Mouse (Mus musculus) testis, adult 2 months (tissue): ENCODE data around the gene Scarb2. TPM values are rescaled to one million over a fixed set of nuclear protein-coding genes. Genes with fewer than 3 reads are reported as not detected.

Source experiments
- H3K27ac ChIP-seq: fragments of 200-500 bp; 2 replicates; pipeline ENCODE4 v1.5.1; 2012; ENCODE audit warnings: low read depth, low read length; ENCODE audit not compliant: control insufficient read depth, insufficient read depth
- H3K27me3 ChIP-seq: fragments of 200-500 bp; 2 replicates; pipeline ENCODE4 v1.6.1; 2012; ENCODE audit warnings: mild to moderate bottlenecking, low read length, moderate library complexity; ENCODE audit not compliant: control insufficient read depth, insufficient read depth
- H3K36me3 ChIP-seq: fragments of 200-500 bp; 2 replicates; pipeline ENCODE4 v1.6.1; 2012; ENCODE audit warnings: mild to moderate bottlenecking, low read length; ENCODE audit not compliant: control insufficient read depth, insufficient read depth
- H3K4me1 ChIP-seq: fragments of 200-500 bp; 2 replicates; pipeline ENCODE4 v1.6.1; 2012; ENCODE audit warnings: low read length; ENCODE audit not compliant: control insufficient read depth, insufficient read depth
- H3K4me3 ChIP-seq: fragments of 200-500 bp; 2 replicates; pipeline ENCODE4 v1.5.1; 2012; ENCODE audit warnings: low read depth, mild to moderate bottlenecking, low read length, moderate library complexity, mixed read lengths; ENCODE audit not compliant: control insufficient read depth
- CTCF ChIP-seq: fragments of 200-500 bp; IDR thresholded peaks from 2 replicates; pipeline ENCODE4 v1.5.1; 2012; ENCODE audit warnings: low read depth, mild to moderate bottlenecking, inconsistent platforms, low read length, moderate library complexity; ENCODE audit not compliant: control insufficient read depth, insufficient read depth, insufficient replicate concordance
- POLR2A ChIP-seq: fragments of 200-500 bp; IDR thresholded peaks from 2 replicates; pipeline ENCODE4 v1.6.1; 2012; ENCODE audit warnings: low read depth, mild to moderate bottlenecking, inconsistent platforms, low read length, moderate library complexity; ENCODE audit not compliant: control insufficient read depth
- polyA plus RNA-seq: library from polyadenylated mRNA; depleted of rRNA; stranded (reverse); fragments of >200 nt; gene quantifications from 2 replicates; pipeline ENCODE4 v1.2.3, GENCODE M21; 2012

Scarb2 gene
- polyA plus RNA-seq, 1 experiment = 4.3 TPM

DNA sequence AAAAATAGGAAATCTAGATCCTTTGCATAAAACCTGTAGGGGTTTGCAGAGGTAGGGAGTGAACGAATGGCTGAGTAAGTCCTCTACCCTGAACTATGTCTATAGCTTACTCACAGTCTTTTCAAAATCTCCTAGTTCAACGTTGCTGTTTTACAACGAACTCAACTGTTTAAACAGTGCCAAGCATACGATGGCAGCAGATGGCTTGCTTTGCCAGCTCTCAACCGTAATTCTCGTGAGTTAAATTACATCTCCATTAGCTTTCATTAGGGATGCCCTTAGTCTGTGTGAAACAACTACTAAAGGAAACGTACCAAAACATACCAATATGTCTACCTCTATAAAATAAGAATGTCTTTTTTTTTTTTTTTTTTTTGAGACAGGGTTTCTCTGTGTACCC is 75.0 kb downstream of the Scarb2 start:
- no peak overlapping the region for H3K4me3 ChIP-seq
- no peaks in the 10 kb centered on the region for H3K4me1 ChIP-seq
- H3K27ac ChIP-seq = no peak overlapping the region
- TF ChIP-seq CTCF (no peak), POLR2A (no peak)
- H3K36me3 ChIP-seq = peaks cover 1% of the 10 kb centered on the region; the same call in 1 of the 2 replicates
- no peaks in the 10 kb centered on the region for H3K27me3 ChIP-seq

DNA sequence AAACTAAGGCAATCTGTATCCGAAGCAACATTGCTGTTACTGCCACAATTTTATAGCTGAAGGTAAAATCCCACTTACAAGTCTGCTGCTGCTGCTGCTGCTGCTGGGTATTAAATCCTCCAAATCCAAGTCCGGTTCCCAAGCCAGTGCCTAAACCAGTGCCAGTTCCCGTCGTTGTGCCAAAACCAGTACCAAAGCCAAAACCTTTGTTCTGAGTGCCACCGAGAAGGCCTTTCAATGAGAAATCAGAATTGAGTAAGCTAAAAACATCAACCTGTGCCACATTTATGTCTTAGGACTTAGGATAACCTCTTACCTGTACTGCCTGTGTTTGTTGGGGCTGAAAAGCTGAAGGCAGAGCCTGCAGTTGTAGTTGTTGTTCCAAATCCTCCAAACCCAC is 75.9 kb downstream of the Scarb2 start:
- no peak for TF ChIP-seq POLR2A
- no peak for TF ChIP-seq CTCF
- no peaks in the 10 kb centered on the region for H3K4me1 ChIP-seq
- no peak overlapping the region for H3K4me3 ChIP-seq
- no peaks in the 10 kb centered on the region for H3K27me3 ChIP-seq
- no peak overlapping the region for H3K27ac ChIP-seq
- peaks cover 1% of the 10 kb centered on the region; the same call in 1 of the 2 replicates for H3K36me3 ChIP-seq

DNA sequence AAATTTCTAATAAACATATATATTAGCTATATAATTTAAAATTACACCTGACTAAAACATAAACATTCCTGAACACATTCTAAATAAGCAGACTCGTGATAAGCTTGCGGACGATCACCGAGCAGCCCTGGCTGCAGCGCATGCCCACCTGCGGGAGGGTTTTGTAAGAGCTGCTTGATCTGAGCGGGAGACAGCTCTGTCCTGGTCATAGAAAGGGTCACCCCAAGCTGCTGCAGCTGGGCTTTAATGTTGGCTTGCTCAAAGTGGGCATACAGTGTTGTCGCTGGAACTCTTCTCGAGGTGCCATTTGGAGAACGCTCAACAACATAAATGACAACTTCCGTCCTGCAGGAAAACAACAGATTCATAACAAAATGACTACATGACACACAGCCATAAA is 82.5 kb downstream of the Scarb2 start:
- Histone ChIP-seq H3K4me1 (no peaks in the 10 kb centered on the region), H3K36me3 (peaks cover 1% of the 10 kb centered on the region; the same call in 1 of the 2 replicates), H3K4me3 (no peak overlapping the region), H3K27me3 (no peaks in the 10 kb centered on the region), H3K27ac (no peak overlapping the region)
- TF ChIP-seq POLR2A (no peak), CTCF (no peak)

DNA sequence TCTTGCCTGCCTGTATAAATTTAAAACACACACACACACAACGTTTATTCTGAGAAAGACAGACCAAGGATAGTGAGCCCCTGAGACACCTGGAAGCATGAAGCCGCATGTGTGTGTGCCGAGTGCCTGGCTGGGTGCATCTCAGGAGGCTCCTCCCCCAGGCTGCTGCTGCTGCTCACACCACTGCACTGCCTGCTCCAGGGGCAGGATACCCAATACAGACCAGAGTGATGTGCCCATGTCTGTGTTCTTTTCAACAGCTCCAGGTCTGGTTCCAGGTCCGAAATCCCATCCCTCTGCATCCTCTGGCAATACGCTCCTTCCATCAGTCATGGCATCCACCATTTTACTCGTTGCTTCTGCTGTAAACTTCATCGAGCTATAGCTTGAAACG is 92.7 kb downstream of the Scarb2 start:
- H3K36me3 ChIP-seq = no peaks in the 10 kb centered on the region; the same call in 1 of the 2 replicates
- H3K4me1 ChIP-seq = no peaks in the 10 kb centered on the region
- no peak overlapping the region for H3K4me3 ChIP-seq
- TF ChIP-seq POLR2A (no peak), CTCF (no peak)
- no peaks in the 10 kb centered on the region for H3K27me3 ChIP-seq
- H3K27ac ChIP-seq = no peak overlapping the region

DNA sequence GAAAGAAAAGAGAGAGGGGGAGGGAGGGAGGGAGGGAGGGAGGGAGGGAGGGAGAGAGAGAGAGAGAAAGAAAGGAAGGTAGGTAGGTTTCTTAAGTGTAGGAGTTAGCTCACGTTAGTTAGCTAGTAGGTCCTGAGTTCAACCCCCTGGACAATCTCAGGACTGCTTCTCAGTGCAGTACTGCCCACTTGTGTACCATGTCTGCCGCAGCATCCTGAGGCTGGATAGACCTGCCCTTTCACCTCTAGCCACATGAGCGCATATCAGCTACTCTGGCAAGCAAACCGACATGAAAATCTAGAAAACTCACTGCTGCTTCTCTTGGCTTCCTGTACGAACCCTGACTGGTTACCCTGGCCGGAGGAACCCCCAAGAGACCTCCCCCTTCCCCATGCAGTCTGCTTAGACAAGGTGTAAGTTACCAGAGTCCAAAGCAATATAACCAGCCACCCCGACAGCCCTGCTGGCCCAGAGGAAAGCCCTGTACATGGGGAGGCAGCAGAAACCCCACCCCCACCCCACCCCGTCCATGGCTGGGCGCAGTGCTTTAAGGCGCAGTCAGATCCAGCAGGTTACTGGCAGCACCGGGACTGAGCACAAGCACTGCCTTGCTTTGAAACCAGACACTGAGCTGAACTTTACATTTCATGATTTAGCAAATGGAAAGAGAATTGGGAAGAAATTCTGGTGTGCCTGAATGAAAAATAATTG is 93.2 kb downstream of the Scarb2 start:
- no peaks in the 10 kb centered on the region; the same call in 1 of the 2 replicates for H3K36me3 ChIP-seq
- no peak for TF ChIP-seq CTCF
- TF ChIP-seq POLR2A = no peak
- H3K4me1 ChIP-seq = no peaks in the 10 kb centered on the region
- H3K27me3 ChIP-seq = no peaks in the 10 kb centered on the region
- no peak overlapping the region for H3K27ac ChIP-seq
- no peak overlapping the region for H3K4me3 ChIP-seq

DNA sequence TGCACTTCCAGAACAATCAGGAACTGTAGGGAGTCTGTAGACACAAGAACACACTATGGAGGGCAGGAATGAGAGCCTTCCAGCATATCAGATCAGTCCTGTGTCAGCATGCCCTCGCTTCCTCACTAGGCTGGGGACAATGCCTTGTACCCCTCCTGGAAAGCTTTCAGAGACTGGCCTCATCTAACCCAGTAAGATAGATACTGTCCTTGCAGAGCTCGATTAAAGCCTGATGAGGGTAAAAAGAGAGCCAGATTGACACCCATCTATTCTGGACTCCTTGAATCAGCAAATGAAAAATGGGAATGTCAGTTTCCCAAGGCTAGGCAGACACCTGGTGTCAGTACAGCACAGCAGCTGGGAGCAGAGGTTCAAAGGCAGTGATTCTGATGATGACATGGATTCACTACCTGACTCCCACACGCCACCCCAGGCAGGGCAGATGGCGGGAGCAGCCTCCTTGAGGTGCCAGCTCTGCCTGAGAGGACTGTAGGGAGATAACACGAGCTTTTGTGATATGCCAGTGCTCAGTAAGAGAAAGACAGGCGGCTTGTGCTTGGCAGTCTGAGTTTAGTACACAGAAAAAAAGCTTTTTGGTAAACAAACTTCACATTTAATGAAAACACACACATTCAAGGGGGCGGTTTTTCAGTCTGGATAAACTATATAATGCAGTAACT is 95.0 kb downstream of the Scarb2 start:
- Histone ChIP-seq H3K27me3 (no peaks in the 10 kb centered on the region), H3K27ac (no peak overlapping the region), H3K4me3 (no peak overlapping the region), H3K36me3 (no peaks in the 10 kb centered on the region), H3K4me1 (no peaks in the 10 kb centered on the region)
- TF ChIP-seq POLR2A (no peak), CTCF (no peak)

DNA sequence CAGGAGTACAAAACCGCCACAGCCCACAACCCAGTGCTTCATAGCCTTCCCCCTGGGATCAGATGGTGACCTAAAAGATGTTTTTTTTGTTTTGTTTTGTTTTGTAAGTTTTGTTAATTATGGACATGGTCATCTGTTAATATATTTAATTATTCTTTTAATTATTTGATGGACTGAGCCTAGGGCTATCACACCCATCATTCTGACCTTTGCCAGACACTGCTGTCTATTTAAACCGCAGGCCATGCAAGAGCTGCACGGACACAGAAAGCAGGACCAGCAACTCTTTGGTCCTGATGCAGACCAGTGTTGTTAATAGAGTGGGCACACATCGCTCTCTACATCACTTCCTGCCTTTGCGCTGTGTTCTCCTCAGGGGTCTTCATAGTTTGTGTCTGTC is 96.1 kb downstream of the Scarb2 start:
- Histone ChIP-seq H3K4me3 (no peak overlapping the region), H3K27ac (no peak overlapping the region), H3K27me3 (no peaks in the 10 kb centered on the region), H3K36me3 (no peaks in the 10 kb centered on the region), H3K4me1 (no peaks in the 10 kb centered on the region)
- TF ChIP-seq POLR2A (no peak), CTCF (no peak)
